Mouse (Mus musculus): Measurements from ENCODE around the gene Ksr2. TPM values are rescaled to one million over a fixed set of nuclear protein-coding genes. Genes with fewer than 3 reads are reported as not detected.

Gene Ksr2
- total and polyA plus RNA-seq, 3 experiments: 0.05 TPM; not detected in 2

DNA sequence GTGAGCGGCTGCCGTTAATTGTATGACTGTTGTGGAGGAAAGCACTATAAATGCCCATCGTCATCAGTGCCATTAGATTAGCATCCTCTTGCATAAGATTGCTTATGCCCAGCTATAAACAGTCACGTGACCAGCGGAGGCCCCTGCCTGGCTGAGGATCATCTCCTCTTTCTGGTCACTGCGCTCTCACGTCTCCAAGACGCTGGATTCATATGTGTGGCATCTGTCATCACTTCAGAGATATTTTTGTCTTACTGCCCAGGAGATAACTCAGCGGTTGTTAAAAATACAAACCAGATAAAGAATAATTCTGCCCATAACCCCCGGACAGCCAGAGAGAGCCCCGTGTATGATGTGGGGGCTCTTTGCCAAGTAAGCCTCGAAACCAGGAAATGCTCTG is 298.4 kb downstream of the Ksr2 start:
- TF ChIP-seq CTCF (IDR thresholded peaks at IDR 0.05; ENCODE audit: low read depth, low read length) (no peak), GATA1 (IDR thresholded peaks at IDR 0.05; ENCODE audit: borderline replicate concordance, low read length) (no peak), GATA2 (IDR thresholded peaks at IDR 0.05; ENCODE audit: borderline replicate concordance, low read depth, low read length) (no peak), TAL1 (conservative IDR thresholded peaks at IDR 0.05; ENCODE audit: low read depth, low read length) (no peak), POLR2AphosphoS5 (IDR thresholded peaks at IDR 0.05; ENCODE audit: insufficient replicate concordance, low read depth, low read length) (no peak)
- peaks cover 85% of the 10 kb centered on the region for H3K9me3 ChIP-seq (replicated peaks)
- no peaks in the 10 kb centered on the region for H3K36me3 ChIP-seq (replicated peaks)
- H3K4me3 ChIP-seq (ENCODE audit: low read depth, low read length): no peak overlapping the region
- ATAC-seq (ENCODE audit: extremely low read depth, insufficient number of reproducible peaks, low FRiP score, poor library complexity, severe bottlenecking): no peak
- H3K4me1 ChIP-seq (ENCODE audit: insufficient read depth, low read depth, low read length): no peaks in the 10 kb centered on the region
- no peak for DNase-seq (ENCODE audit: low spot score)
- no peaks in the 10 kb centered on the region for H3K27me3 ChIP-seq (ENCODE audit: insufficient read depth, low read length)

DNA sequence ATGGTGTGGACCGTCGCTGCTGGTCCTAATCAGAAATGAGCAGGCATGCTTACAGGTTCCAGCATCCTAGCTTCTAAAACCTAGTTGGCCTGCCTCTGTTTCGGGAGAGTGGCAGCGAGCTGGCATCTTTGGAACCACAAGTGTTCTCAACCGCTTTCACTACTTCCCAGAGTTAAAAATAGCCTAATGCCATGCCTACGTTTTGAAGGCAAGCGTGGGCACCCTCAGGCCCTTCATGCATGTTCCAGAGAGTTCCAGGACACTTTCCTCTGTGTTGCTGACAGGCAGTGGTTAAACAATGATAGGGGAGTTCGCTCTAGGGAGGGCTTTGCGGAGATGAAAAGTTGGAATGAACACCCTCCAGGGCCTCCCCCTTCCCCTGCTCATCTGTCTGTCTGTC is 303.3 kb downstream of the Ksr2 start:
- no peak for DNase-seq (ENCODE audit: low spot score)
- no peak for TF ChIP-seq POLR2AphosphoS5 (IDR thresholded peaks at IDR 0.05; ENCODE audit: insufficient replicate concordance, low read depth, low read length)
- TF ChIP-seq TAL1 (conservative IDR thresholded peaks at IDR 0.05; ENCODE audit: low read depth, low read length): no peak
- no peak for TF ChIP-seq GATA1 (IDR thresholded peaks at IDR 0.05; ENCODE audit: borderline replicate concordance, low read length)
- no peak for TF ChIP-seq GATA2 (IDR thresholded peaks at IDR 0.05; ENCODE audit: borderline replicate concordance, low read depth, low read length)
- TF ChIP-seq CTCF (IDR thresholded peaks at IDR 0.05; ENCODE audit: low read depth, low read length): no peak

DNA sequence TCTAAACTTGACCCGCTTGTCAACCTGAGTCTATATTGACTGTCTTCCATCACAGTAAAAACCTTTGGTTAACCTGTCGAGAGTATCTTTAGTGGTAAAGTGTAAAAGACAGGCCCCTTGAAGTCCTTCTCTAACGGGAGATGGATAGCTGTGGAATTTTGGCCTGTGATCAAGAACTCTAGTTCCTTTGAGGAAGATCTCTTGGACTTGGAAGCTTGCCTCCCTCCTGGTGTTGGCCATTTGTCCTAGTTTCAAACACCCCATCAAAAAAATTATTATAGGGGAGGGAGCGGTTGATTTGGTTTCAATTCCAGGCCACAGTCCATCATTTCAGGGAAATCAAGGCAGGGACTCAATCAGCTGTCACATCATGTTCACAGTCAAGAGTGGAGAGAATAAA is 309.5 kb downstream of the Ksr2 start:
- ATAC-seq (ENCODE audit: extremely low read depth, insufficient number of reproducible peaks, low FRiP score, poor library complexity, severe bottlenecking) (no peak), DNase-seq (ENCODE audit: low spot score) (no peak)
- no peaks in the 10 kb centered on the region for H3K27me3 ChIP-seq (ENCODE audit: insufficient read depth, low read length)
- H3K4me3 ChIP-seq (ENCODE audit: low read depth, low read length): no peak overlapping the region
- H3K36me3 ChIP-seq (replicated peaks): no peaks in the 10 kb centered on the region
- no peak for TF ChIP-seq TAL1 (conservative IDR thresholded peaks at IDR 0.05; ENCODE audit: low read depth, low read length)
- no peak for TF ChIP-seq GATA2 (IDR thresholded peaks at IDR 0.05; ENCODE audit: borderline replicate concordance, low read depth, low read length)
- no peak for TF ChIP-seq POLR2AphosphoS5 (IDR thresholded peaks at IDR 0.05; ENCODE audit: insufficient replicate concordance, low read depth, low read length)
- no peak for TF ChIP-seq CTCF (IDR thresholded peaks at IDR 0.05; ENCODE audit: low read depth, low read length)
- no peak for TF ChIP-seq GATA1 (IDR thresholded peaks at IDR 0.05; ENCODE audit: borderline replicate concordance, low read length)
- no peaks in the 10 kb centered on the region for H3K4me1 ChIP-seq (ENCODE audit: insufficient read depth, low read depth, low read length)
- peaks cover 92% of the 10 kb centered on the region for H3K9me3 ChIP-seq (replicated peaks)

More for the DNA sequence above, 303.3 kb downstream of the Ksr2 start:
- H3K4me1 ChIP-seq (ENCODE audit: insufficient read depth, low read depth, low read length): no peaks in the 10 kb centered on the region
- peaks cover 86% of the 10 kb centered on the region for H3K9me3 ChIP-seq (replicated peaks)
- ATAC-seq (ENCODE audit: extremely low read depth, insufficient number of reproducible peaks, low FRiP score, poor library complexity, severe bottlenecking): no peak
- H3K4me3 ChIP-seq (ENCODE audit: low read depth, low read length): no peak overlapping the region
- H3K27me3 ChIP-seq (ENCODE audit: insufficient read depth, low read length): no peaks in the 10 kb centered on the region
- no peaks in the 10 kb centered on the region for H3K36me3 ChIP-seq (replicated peaks)

DNA sequence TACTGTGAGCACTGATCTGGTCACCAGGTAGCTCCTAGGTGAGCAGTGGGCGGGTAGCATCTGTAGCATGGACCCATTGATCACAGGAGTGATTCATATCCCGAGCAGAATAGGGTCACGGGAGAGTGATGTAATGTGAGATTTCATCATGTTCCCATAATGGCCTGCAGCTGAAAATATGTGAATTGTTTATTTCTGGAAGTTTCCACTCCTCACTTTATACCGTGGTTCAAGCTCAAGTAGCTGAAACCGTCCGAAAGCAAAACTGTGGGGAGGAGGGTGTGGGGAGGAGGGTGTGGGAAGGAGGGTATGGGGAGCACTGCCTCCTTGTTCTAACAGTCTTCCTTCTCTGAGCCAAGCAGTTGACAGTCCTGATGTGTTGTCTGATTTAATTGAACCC is 312.7 kb downstream of the Ksr2 start:
- ATAC-seq (ENCODE audit: extremely low read depth, insufficient number of reproducible peaks, low FRiP score, poor library complexity, severe bottlenecking) (no peak), DNase-seq (ENCODE audit: low spot score) (no peak)
- peaks cover 82% of the 10 kb centered on the region for H3K9me3 ChIP-seq (replicated peaks)
- no peak overlapping the region for H3K4me3 ChIP-seq (ENCODE audit: low read depth, low read length)
- H3K4me1 ChIP-seq (ENCODE audit: insufficient read depth, low read depth, low read length): no peaks in the 10 kb centered on the region
- TF ChIP-seq POLR2AphosphoS5 (IDR thresholded peaks at IDR 0.05; ENCODE audit: insufficient replicate concordance, low read depth, low read length): no peak
- TF ChIP-seq CTCF (IDR thresholded peaks at IDR 0.05; ENCODE audit: low read depth, low read length): no peak
- TF ChIP-seq GATA1 (IDR thresholded peaks at IDR 0.05; ENCODE audit: borderline replicate concordance, low read length): no peak
- no peak for TF ChIP-seq GATA2 (IDR thresholded peaks at IDR 0.05; ENCODE audit: borderline replicate concordance, low read depth, low read length)
- no peak for TF ChIP-seq TAL1 (conservative IDR thresholded peaks at IDR 0.05; ENCODE audit: low read depth, low read length)
- H3K36me3 ChIP-seq (replicated peaks): no peaks in the 10 kb centered on the region
- no peaks in the 10 kb centered on the region for H3K27me3 ChIP-seq (ENCODE audit: insufficient read depth, low read length)

DNA sequence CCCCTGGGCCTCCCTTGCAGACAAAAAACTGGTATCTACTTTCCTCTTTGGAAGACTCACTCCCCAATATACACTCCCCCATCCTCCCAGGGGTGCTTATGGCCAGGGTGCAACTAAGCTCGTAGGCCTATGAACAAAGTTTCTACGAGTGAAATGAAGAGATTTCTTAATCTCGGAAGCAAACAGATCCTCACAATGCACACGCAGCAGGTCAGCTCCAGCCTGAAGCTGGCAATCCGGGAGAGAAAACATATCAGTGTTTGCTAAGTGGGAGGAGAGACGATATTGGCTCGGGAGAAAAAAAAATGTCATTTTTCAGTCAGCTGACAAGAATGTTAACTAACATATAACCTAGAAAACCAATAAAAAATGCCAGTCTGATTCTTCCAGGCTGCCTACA is 313.3 kb downstream of the Ksr2 start:
- Histone ChIP-seq H3K4me1 (ENCODE audit: insufficient read depth, low read depth, low read length) (no peaks in the 10 kb centered on the region), H3K36me3 (replicated peaks) (no peaks in the 10 kb centered on the region), H3K27me3 (ENCODE audit: insufficient read depth, low read length) (no peaks in the 10 kb centered on the region), H3K9me3 (replicated peaks) (peaks cover 82% of the 10 kb centered on the region), H3K4me3 (ENCODE audit: low read depth, low read length) (no peak overlapping the region)
- TF ChIP-seq POLR2AphosphoS5 (IDR thresholded peaks at IDR 0.05; ENCODE audit: insufficient replicate concordance, low read depth, low read length) (no peak), GATA2 (IDR thresholded peaks at IDR 0.05; ENCODE audit: borderline replicate concordance, low read depth, low read length) (no peak), TAL1 (conservative IDR thresholded peaks at IDR 0.05; ENCODE audit: low read depth, low read length) (no peak), GATA1 (IDR thresholded peaks at IDR 0.05; ENCODE audit: borderline replicate concordance, low read length) (no peak), CTCF (IDR thresholded peaks at IDR 0.05; ENCODE audit: low read depth, low read length) (no peak)
- ATAC-seq (ENCODE audit: extremely low read depth, insufficient number of reproducible peaks, low FRiP score, poor library complexity, severe bottlenecking) (no peak), DNase-seq (ENCODE audit: low spot score) (no peak)

DNA sequence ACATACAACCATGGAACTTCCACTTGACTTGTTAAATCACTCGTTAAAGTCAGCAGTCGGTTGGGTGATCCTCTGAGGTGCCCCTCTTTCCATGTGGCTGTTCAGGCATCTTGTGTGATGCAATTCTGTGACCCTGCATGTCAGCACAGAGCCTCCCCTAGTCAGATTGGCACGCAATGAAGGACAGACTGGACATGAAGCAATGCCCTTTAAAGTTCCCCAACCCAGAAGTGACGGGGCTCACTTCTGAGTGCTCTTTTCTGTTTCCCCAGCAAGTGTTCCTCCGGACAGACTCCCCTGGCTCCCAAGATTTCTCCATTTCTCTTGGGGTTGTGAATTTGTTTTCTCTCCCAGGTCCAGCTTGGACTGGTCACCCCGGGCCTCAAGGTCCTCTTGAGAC is 317.5 kb downstream of the Ksr2 start:
- H3K36me3 ChIP-seq (replicated peaks): no peaks in the 10 kb centered on the region
- ATAC-seq (ENCODE audit: extremely low read depth, insufficient number of reproducible peaks, low FRiP score, poor library complexity, severe bottlenecking) (no peak), DNase-seq (ENCODE audit: low spot score) (no peak)
- peaks cover 85% of the 10 kb centered on the region for H3K9me3 ChIP-seq (replicated peaks)
- no peak overlapping the region for H3K4me3 ChIP-seq (ENCODE audit: low read depth, low read length)
- no peak for TF ChIP-seq GATA1 (IDR thresholded peaks at IDR 0.05; ENCODE audit: borderline replicate concordance, low read length)
- TF ChIP-seq GATA2 (IDR thresholded peaks at IDR 0.05; ENCODE audit: borderline replicate concordance, low read depth, low read length): no peak
- TF ChIP-seq CTCF (IDR thresholded peaks at IDR 0.05; ENCODE audit: low read depth, low read length): no peak
- TF ChIP-seq POLR2AphosphoS5 (IDR thresholded peaks at IDR 0.05; ENCODE audit: insufficient replicate concordance, low read depth, low read length): no peak
- no peak for TF ChIP-seq TAL1 (conservative IDR thresholded peaks at IDR 0.05; ENCODE audit: low read depth, low read length)
- no peaks in the 10 kb centered on the region for H3K4me1 ChIP-seq (ENCODE audit: insufficient read depth, low read depth, low read length)
- H3K27me3 ChIP-seq (ENCODE audit: insufficient read depth, low read length): no peaks in the 10 kb centered on the region

All from G1E (cell line).